ENCODE assay signal across 24 mouse cellular contexts in genomic region chr7:49316600-49316999, GRCm38 (mm10).
DNase-seq lines count a peak whose midpoint lies in the region; ATAC-seq and TF ChIP-seq lines count a peak whose summit lies in the region.
"Had no signal": no experiment of that assay in that cellular context is flagged by ENCODE, and none has a peak within 500 bp of the region (broad histone marks: within the 10 kb centered on the region; RNA-seq: fewer than 3 reads in every experiment).

No protein-coding gene starts in this region.

- 0 out of 2 replicates have a peak, but pooled peaks have one; percentile 18 for ATAC-seq in intestine, embryonic 15.5 days
- ATAC-seq in intestine, postnatal 0 days, result no peak
- no peak for ATAC-seq in megakaryocyte-erythroid progenitor cell, adult 5-6 weeks (replicated peaks; ENCODE audit: low FRiP score, low TSS enrichment, poor library complexity, severe bottlenecking)
- ATAC-seq: activated CD4-positive, CD25-positive, alpha-beta regulatory T cell, adult 4 months; forebrain, embryonic 14.5 days; forebrain, postnatal 0 days; hindbrain, postnatal 0 days; inflammation-experienced regulatory T-cells, adult 6 months; Patski had no signal

- peaks cover 47% of the 10 kb centered on the region for H3K4me1 ChIP-seq in intestine, embryonic 15.5 days (replicated peaks)
- peaks cover 16% of the 10 kb centered on the region for H3K4me1 ChIP-seq in intestine, postnatal 0 days (replicated peaks; ENCODE audit: control insufficient read depth, insufficient read depth, low read length)

- no peak overlapping the region for H3K4me3 ChIP-seq in intestine, embryonic 15.5 days (replicated peaks)
- no peak overlapping the region for H3K4me3 ChIP-seq in intestine, postnatal 0 days (ENCODE audit: low read depth, low read length)
- H3K4me3 ChIP-seq: gastrocnemius, adult 2 months had no signal

- 74% methylated on average over 3 of the region's 3 CpGs for WGBS in intestine, embryonic 15.5 days
- 65% methylated on average over 3 of the region's 3 CpGs for WGBS in intestine, postnatal 0 days

- no peaks in the 10 kb centered on the region for H3K36me3 ChIP-seq in intestine, embryonic 15.5 days
- H3K36me3 ChIP-seq in intestine, postnatal 0 days (ENCODE audit: control insufficient read depth, insufficient read depth), result peaks cover 14% of the 10 kb centered on the region

- no peak overlapping the region for H3K4me2 ChIP-seq in intestine, embryonic 15.5 days (replicated peaks)
- no peak overlapping the region for H3K4me2 ChIP-seq in intestine, postnatal 0 days (replicated peaks; ENCODE audit: low read depth)
- H3K4me2 ChIP-seq: heart, embryonic 11.5 days; hindbrain, embryonic 14.5 days had no signal

- no peaks in the 10 kb centered on the region for H3K27me3 ChIP-seq in intestine, embryonic 15.5 days (replicated peaks)
- H3K27me3 ChIP-seq in intestine, postnatal 0 days (replicated peaks; ENCODE audit: control insufficient read depth, insufficient read depth, low read length), result no peaks in the 10 kb centered on the region
- H3K27me3 ChIP-seq: Patski had no signal

- 0 out of 2 replicates have a peak overlapping the region, but pooled peaks have one; percentile 23 for H3K27ac ChIP-seq in intestine, embryonic 15.5 days
- no peak overlapping the region for H3K27ac ChIP-seq in intestine, postnatal 0 days (ENCODE audit: low read depth, low read length)
- H3K27ac ChIP-seq: gastrocnemius, adult 2 months; hindbrain, embryonic 14.5 days; hindbrain, postnatal 0 days had no signal

- no peaks in the 10 kb centered on the region for H3K9me3 ChIP-seq in intestine, embryonic 15.5 days
- H3K9me3 ChIP-seq in intestine, postnatal 0 days (ENCODE audit: control insufficient read depth), result no peaks in the 10 kb centered on the region

- H3K9ac ChIP-seq in intestine, embryonic 15.5 days, result no peak overlapping the region
- H3K9ac ChIP-seq in intestine, postnatal 0 days (ENCODE audit: low read depth, low read length), result no peak overlapping the region
- H3K9ac ChIP-seq: forebrain, postnatal 0 days; hindbrain, embryonic 14.5 days had no signal

- no peak for TF ChIP-seq CTCF in intestine, postnatal 0 days (IDR thresholded peaks at IDR 0.05; ENCODE audit: low read depth)

- DNase-seq in right cerebral cortex, postnatal 14 days, result peak; percentile 1
- DNase-seq in right cerebral cortex, postnatal 25 days, result no peak
- peak; percentile 39 for DNase-seq in R1 (ENCODE audit: low read depth, low spot score)
- no peak for DNase-seq in kidney, adult 11 months
- DNase-seq: adrenal gland, adult 8-10 months; adrenal gland, postnatal 25 days; B cell, adult 2 months; cerebellum, adult 11-12 months; cerebellum, adult 8-10 months; cerebellum, postnatal 10 days; forebrain, postnatal 0 days; gastrocnemius, adult 2 months; gastrocnemius, postnatal 14 days; heart, adult 11 months had no signal

Comparison
In these comparisons a context has a peak if more than half of its experiments do, and no peak if none do; other contexts are left out.
1. DNase-seq: peak in right cerebral cortex, postnatal 14 days (single experiment) and R1 (single experiment); none in right cerebral cortex, postnatal 25 days (single experiment) and kidney, adult 11 months (single experiment).